Mouse (Mus musculus) CD8-positive naive resting alpha-beta T cell, adult 2 months (primary cell): Measurements from ENCODE around the gene Bach2.
A peak's percentile ranks its signal among the peaks of the same experiment; 100 is the strongest.

Experiments
- DNase-seq, 2 experiments: peaks; one replicate each; pipeline ENCODE4 v3.0.0; 2022; ENCODE audit warnings: low read depth in 2 of 2, low spot score in 2 of 2

Bach2 gene

GRCm38 (mm10) chr4:32289845-32290244, 51.2 kb downstream of the Bach2 start:
- DNase-seq: no peak

- DNase-seq: peak; percentile 69 to 75
These were observed 52.8 kb downstream of the Bach2 start for GRCm38 (mm10) chr4:32291406-32291805.

- DNase-seq: no peak
These were observed 55.2 kb downstream of the Bach2 start for GRCm38 (mm10) chr4:32293686-32294265.

DNA sequence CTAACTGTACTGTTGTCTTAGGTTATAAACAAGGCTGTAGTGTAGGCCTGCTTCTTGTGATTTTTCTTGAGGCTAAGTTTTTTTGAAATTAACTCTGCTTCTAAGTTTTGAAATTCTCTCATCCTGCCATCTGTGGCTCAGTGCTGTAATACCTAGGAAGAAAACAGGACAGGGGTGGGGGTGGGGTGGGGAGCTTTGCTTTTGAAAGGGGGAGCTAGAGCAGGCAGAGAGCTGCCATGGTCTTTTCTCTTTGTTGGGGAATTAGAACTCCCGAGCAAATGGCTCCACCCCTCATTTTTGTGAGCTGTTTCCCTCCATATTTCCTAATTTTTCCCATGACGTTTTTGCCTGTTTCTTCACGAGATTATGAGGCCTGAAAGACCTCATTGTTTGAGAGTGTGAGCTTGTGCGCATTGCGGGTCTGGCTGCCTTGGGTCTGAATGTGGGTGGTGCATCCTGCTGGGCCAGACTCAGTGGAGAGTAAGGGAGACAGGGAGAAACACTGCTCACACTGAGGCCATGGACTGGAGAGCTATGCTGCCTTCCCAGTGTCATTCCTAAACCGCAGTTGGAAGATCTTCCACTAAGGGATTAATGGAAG, 58.6 kb downstream of the Bach2 start:
- no peak for DNase-seq

GRCm38 (mm10) chr4:32299221-32299620, 60.6 kb downstream of the Bach2 start:
- DNase-seq: no peak

DNA sequence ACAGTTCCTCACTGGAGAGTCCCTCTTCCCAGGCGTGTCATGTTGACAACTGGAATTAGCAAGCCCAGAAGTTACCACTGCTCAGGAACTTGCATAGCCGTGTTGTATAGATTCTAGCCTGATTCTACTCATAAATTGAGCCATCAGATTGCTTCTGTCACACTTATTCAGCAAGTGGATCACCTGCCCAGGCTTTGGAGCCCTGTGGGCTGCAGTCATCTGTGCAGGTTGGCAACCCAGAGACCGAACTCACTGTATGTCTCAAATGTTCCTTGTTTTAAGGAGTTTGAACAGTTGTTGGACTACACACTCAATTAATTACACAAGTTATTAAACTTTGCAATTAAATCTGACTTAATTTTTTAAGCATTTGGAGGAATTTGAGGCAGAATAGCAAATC, 61.4 kb downstream of the Bach2 start:
- no peak for DNase-seq

DNA sequence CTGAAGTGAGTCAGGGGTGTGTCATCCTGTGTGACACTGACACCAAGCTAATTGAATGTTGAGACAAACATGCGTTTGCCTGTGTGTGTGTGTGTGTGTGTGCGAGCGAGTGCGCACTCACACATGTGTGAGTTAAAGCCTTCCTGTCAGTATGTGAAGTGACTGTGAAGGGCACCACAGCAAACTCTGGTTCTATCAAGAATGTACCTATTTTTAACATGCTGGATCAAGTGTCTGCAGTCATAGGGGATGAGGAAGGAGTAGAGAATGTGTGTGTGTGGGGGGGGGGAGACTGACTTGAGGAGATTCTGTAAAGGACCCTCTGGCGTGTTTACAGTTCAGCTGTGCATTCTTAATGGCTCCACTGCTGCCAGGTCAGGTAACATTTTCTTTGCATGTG, 64.1 kb downstream of the Bach2 start:
- DNase-seq: no peak

- DNase-seq: no peak
These were observed 64.5 kb downstream of the Bach2 start for GRCm38 (mm10) chr4:32303076-32303475.

- no peak for DNase-seq
These were observed 65.1 kb downstream of the Bach2 start for GRCm38 (mm10) chr4:32303674-32304073.

DNA sequence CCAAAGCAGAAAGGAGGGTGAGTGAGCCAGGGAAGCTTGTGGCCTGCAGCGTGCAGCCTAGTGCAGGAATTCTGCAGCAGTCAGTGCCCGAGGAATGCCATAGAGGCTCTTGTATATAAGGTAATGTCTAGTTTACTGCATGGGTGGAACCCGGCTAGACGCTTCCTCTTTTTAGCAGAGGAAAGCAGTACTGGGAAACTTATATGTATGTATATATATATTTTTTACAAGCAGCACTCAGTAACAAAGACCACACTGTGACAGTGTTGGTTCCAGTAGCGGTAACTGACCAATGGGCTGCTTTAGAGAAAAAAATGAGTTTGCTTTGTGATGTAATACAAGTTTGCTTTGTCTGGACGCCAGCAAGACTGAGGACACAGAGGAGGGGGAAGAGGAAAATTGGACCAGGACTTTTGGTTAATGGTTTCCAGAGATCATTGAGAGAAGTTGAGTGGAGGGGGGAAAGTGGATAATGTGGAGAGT, 65.7 kb downstream of the Bach2 start:
- no peak for DNase-seq

DNA sequence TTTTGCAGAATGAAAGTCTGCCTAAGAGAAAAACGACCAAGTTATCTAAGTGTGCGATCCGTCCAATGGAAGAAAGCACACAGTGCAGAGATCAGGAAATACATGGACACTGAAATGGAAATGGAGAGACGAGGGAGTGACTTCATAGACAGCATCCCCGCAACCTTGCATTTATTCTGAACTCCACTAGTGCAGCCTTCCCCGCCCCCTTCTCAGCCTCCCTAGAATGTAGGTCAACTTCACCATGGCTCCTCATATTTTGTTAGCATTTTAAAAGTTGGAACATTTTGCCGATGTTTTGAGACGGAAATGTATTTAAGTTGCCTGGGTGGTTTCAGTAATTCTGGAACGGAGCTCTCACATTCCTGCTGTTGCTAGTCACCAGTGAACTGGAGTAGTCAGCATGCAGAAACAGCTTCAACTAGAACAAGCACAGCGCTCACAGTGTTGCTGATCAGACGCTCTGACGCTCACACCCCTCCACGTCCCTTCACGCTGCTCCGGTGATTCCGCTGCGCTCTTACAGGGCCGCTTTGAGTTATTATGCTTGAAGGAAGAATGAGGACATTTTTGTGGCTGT, 66.5 kb downstream of the Bach2 start:
- DNase-seq: no peak

- no peak for DNase-seq
These were observed 67.1 kb downstream of the Bach2 start for GRCm38 (mm10) chr4:32305683-32306082.

DNA sequence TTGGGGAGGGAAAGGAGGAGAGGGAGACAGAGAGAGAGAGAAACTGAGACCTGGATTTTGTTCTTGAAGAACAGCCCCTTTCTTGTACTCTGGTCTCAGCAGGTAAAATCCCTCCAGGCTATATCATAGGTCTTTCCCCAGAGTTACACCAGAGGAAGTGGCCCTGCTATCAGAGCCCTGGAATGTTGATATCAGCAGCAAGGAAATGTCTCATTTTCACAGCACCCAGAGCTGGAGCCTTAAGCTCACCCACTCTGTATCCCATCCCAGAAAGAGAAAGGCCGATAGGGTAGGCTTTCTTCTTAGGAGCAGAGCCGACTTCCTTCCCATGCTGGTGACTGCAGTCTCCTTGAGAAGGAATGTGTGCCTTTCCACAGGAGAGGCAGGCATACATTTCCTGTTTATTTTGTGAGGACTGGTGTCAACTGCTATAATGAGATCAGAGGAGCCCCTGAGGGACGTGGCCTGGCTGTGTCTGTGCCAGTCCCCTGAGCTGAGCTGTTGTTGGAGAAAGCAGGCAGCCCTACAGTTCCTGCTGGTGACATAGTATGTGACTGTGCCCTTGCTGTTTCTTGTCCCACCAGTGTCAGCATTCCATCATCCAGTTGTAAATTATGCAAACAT, 67.7 kb downstream of the Bach2 start:
- no peak for DNase-seq

DNA sequence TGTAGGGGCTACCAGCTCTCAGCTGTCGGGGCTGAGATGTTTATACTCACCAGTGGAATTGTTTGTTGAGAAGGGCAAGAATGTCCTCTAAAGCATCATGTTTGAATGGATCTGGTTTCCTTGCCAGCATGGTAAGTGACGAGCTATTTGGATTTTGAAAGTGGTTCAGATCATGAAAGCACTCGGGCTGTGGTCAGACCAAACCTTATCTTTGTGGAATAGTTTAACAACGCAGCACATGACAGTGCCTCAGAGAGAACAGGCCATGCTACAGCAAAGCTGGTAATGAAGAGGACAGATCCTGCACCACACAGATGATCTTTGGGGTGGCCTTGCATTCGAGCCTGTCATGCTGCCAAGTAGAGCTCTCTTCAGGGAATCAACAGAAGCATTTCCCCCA, 68.6 kb downstream of the Bach2 start:
- DNase-seq: peak; percentile 34 to 51

DNA sequence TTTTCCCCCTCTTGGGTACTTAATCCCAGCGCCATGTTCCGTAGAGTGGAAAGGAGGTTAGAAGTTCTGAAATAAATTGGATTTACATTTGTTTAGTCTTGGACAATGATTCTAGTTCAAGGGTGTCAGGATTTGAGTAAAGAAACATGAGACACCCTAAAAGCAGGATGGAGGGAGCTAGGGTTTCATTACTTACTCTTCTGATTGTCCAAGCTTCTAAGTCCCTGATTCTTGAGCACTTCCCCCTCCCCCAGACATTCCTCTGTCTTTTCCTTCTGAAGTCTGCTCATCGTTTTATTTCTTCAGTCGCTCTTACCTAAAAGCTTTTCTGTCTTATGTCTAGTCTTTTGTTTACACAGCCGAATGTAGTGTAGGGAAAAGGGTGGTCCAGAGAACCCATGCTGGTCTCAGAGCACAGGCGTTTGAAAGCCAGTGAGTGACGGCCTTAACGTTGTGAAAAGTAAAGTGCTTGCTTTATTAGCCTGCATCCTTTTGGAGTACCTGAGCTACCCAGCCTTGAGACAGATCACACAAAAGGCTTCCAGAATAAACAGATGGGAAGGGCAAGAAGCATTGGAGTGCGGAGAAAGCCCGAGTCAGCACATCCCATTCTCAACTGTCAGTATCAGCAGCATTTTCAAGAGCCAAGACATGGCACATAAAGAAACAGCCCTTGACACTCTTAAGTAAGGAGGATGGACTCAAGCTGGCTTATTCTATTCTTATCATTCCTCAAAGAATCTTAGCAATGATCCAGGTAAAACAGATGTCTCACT, 73.8 kb downstream of the Bach2 start:
- DNase-seq: no peak

- DNase-seq: no peak
These were observed 76.3 kb downstream of the Bach2 start for GRCm38 (mm10) chr4:32314919-32315318.

GRCm38 (mm10) chr4:32318608-32319007, 80.0 kb downstream of the Bach2 start:
- no peak for DNase-seq

DNA sequence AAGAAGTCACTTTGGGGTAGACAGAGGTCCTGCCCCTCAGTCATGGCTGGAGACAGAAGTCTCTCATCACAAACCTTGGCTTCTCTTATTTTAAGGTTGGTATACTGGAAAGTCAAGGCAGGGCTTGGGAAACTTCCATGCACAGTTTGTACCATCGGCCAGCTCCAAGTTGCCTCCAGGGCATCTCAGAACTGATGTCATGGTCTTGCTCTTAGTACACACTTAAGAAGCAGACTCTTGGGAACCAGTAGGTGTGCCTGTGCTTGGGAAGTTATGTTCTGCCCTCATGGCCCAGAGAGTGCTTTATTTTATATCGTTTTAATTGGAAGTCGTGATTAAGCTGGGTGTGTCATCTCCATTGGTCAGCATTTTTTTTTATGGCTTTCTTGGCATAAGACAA, 80.7 kb downstream of the Bach2 start:
- no peak for DNase-seq

- DNase-seq: no peak
These were observed 81.4 kb downstream of the Bach2 start for GRCm38 (mm10) chr4:32320039-32320438.

DNA sequence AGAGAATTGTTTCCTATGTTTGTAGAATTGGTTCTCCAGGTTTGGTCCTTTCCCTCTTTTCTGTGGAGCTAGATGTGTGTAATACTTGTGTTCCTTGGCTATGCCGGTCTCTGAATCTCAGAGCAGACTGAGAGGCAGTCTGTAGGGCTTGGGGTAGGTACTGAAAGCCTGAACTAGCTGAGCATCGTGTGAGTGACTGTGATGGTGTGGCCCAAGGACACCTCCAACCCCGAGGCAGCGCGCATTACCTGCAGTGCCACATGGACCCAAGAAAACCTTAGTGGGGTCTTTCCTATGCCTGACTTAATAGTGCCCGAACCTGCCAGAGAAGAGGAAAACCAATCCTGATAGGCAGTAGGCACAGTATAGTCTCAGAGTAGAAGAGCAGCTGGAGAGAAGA, 85.5 kb downstream of the Bach2 start:
- no peak for DNase-seq

DNA sequence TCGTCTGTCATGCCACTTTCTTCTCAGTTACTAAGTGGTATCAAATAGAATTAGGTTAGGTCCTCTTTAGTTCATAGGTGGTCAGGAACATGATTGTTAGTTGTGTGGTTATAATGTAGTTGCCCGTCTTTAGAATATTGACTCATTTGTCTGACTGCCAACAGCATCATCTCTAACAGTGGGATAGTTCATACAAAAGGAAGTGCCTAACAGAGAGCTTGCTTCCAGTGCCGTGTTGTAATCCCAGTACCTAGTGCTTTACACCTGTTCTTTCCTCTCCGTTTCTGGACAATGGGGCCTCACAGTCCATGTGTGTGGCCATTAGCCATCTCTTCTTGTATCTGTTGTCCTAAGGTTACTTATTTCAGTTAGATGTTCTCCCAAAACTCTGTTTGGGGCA, 86.4 kb downstream of the Bach2 start:
- no peak for DNase-seq

DNA sequence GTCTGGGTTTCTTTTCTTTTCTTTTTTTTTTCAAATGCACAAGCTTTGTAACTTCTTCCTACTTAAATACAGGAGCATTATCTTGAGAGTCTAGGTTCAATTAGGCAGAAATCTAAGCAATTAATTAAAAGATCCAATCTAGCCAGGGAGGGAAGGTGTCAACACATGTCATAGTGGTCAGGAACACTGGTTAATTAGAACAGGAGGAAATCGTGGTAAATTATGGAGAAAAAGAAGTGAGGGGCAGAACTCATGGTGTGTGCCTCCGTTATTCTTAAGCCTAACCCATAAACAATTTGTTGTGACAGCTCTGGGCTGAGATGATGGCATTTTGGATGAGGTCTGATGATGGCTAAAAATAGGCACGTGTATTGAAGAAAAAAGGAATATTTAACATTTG, 87.0 kb downstream of the Bach2 start:
- no peak for DNase-seq
